In genomic region chr11:34046767-34047541, GRCm38 (mm10) we compare ENCODE assay signal across 10 mouse cellular contexts. TPM values are rescaled to one million over a fixed set of nuclear protein-coding genes. Genes with fewer than 3 reads are reported as not detected.
DNase-seq lines count a peak whose midpoint lies in the region; ATAC-seq and TF ChIP-seq lines count a peak whose summit lies in the region.
"Had no signal": no experiment of that assay in that cellular context is flagged by ENCODE, and none has a peak within 500 bp of the region (broad histone marks: within the 10 kb centered on the region; RNA-seq: fewer than 3 reads in every experiment).

Gene Lcp2 (plus strand): TSS chr11:34046920.

- no peaks in the 10 kb centered on the region for H3K27me3 ChIP-seq in liver, postnatal 0 days (ENCODE audit: insufficient read depth, low read length)
- H3K27me3 ChIP-seq in thymus, adult 2 months (ENCODE audit: control insufficient read depth, insufficient read depth, low read length) = no peaks in the 10 kb centered on the region
- H3K27me3 ChIP-seq: limb, embryonic 13.5 days had no signal

- H3K27ac ChIP-seq in layer of hippocampus, adult 2 months = peak within 1 kb of the TSS; percentile 48
- H3K27ac ChIP-seq in bone marrow macrophage, adult 2 months (ENCODE audit: insufficient read depth, low read depth, low read length) = peak within 1 kb of the TSS; percentile 90
- peak within 1 kb of the TSS; percentile 61 for H3K27ac ChIP-seq in liver, postnatal 0 days (ENCODE audit: low read depth)
- H3K27ac ChIP-seq in thymus, adult 2 months (ENCODE audit: control insufficient read depth, insufficient read depth, low read length) = peak within 1 kb of the TSS; percentile 98
- H3K27ac ChIP-seq: limb, embryonic 13.5 days had no signal

- 29% methylated on average over 6 of the region's 6 CpGs for WGBS in liver, postnatal 0 days (ENCODE audit: insufficient replicate concordance)
- 3% methylated on average over 6 of the region's 6 CpGs for WGBS in thymus, adult 2 months

- TF ChIP-seq EP300 in liver, postnatal 0 days (IDR thresholded peaks at IDR 0.05; ENCODE audit: low read depth) = no peak

- intact Hi-C loops in gastrocnemius, postnatal 14 days (cut with DNase I; ENCODE audit: low total_unique reads) = no loop called here
- intact Hi-C loops in gastrocnemius, postnatal 36 days (cut with DNase I) = no loop called here

- no peak for DNase-seq in layer of hippocampus, adult 2 months (ENCODE audit: low spot score in 2 of 2)
- DNase-seq in layer of hippocampus, adult 11-12 months (ENCODE audit: low spot score) = no peak
- DNase-seq in liver, postnatal 0 days = no peak
- DNase-seq in thymus, adult 2 months = peak; percentile 58
- DNase-seq in left cerebral cortex, adult 9 months (ENCODE audit: low spot score in 2 of 2) = no peak
- DNase-seq in gastrocnemius, postnatal 14 days = no peak
- no peak for DNase-seq in gastrocnemius, postnatal 36 days
- DNase-seq: right cerebral cortex, postnatal 4 days had no signal

- H3K9ac ChIP-seq in liver, postnatal 0 days (replicated peaks) = peak within 1 kb of the TSS; percentile 39
- H3K9ac ChIP-seq: limb, embryonic 13.5 days had no signal

- H3K4me1 ChIP-seq in bone marrow macrophage, adult 2 months (ENCODE audit: control insufficient read depth, insufficient read depth, low read length) = peaks cover 37% of the 10 kb centered on the region
- peaks cover 2% of the 10 kb centered on the region for H3K4me1 ChIP-seq in liver, postnatal 0 days (ENCODE audit: insufficient read depth)
- peaks cover 23% of the 10 kb centered on the region for H3K4me1 ChIP-seq in thymus, adult 2 months (replicated peaks; ENCODE audit: control insufficient read depth, insufficient read depth, low read length)
- H3K4me1 ChIP-seq: limb, embryonic 13.5 days had no signal

- TF ChIP-seq CTCF in layer of hippocampus, adult 2 months (conservative IDR thresholded peaks at IDR 0.05) = no peak
- TF ChIP-seq CTCF in bone marrow macrophage, adult 2 months (IDR thresholded peaks at IDR 0.05; ENCODE audit: low read depth, low read length) = no peak
- no peak for TF ChIP-seq CTCF in liver, postnatal 0 days (IDR thresholded peaks at IDR 0.05; ENCODE audit: low read depth)
- TF ChIP-seq CTCF in thymus, adult 2 months (IDR thresholded peaks at IDR 0.05; ENCODE audit: borderline replicate concordance, control insufficient read depth, extremely low read depth, insufficient read depth, low read length, poor library complexity) = no peak

- TF ChIP-seq POLR2A in bone marrow macrophage, adult 2 months (IDR thresholded peaks at IDR 0.05; ENCODE audit: borderline replicate concordance, low read depth, low read length) = no peak
- no peak; the same call in 1 of the 2 replicates for TF ChIP-seq POLR2A in thymus, adult 2 months (IDR thresholded peaks at IDR 0.05; ENCODE audit: control insufficient read depth, extremely low read depth, insufficient read depth, low read length, poor library complexity)

- peak within 1 kb of the TSS; percentile 58 for H3K4me2 ChIP-seq in liver, postnatal 0 days (ENCODE audit: low read depth, low read length)
- H3K4me2 ChIP-seq: limb, embryonic 13.5 days had no signal

- H3K36me3 ChIP-seq in liver, postnatal 0 days (replicated peaks; ENCODE audit: insufficient read depth, low read length) = no peaks in the 10 kb centered on the region; the same call in 1 of the 2 replicates
- peaks cover 15% of the 10 kb centered on the region for H3K36me3 ChIP-seq in thymus, adult 2 months (ENCODE audit: control insufficient read depth, insufficient read depth, low read length)
- H3K36me3 ChIP-seq: limb, embryonic 13.5 days had no signal

- peak within 1 kb of the TSS; percentile 13 for H3K4me3 ChIP-seq in layer of hippocampus, adult 2 months
- peak within 1 kb of the TSS; percentile 75 for H3K4me3 ChIP-seq in bone marrow macrophage, adult 2 months (ENCODE audit: insufficient read depth, low read length)
- peak within 1 kb of the TSS; percentile 46 for H3K4me3 ChIP-seq in liver, postnatal 0 days (ENCODE audit: low read depth, low read length)
- H3K4me3 ChIP-seq in thymus, adult 2 months (ENCODE audit: control insufficient read depth, insufficient read depth, low read length) = peak within 1 kb of the TSS; percentile 100
- H3K4me3 ChIP-seq: limb, embryonic 13.5 days had no signal

- no peaks in the 10 kb centered on the region for H3K9me3 ChIP-seq in liver, postnatal 0 days (ENCODE audit: low read length)
- H3K9me3 ChIP-seq: limb, embryonic 13.5 days had no signal

- peak; percentile 50; the same call in 1 of the 2 replicates for ATAC-seq in liver, postnatal 0 days

RNA-seq across cellular contexts. Expression of gene Lcp2, which starts in this region (rescaled TPM):
- 1 to 10 TPM; 3.5 TPM for total RNA-seq in layer of hippocampus, adult 2 months (2021)
- polyA plus RNA-seq in bone marrow macrophage, adult 2 months (2012; ENCODE audit: insufficient read depth, insufficient read length, missing spikeins) = 96.8 and 118 TPM in 2 replicates
- 9.8 and 12.3 TPM in 2 replicates for polyA plus RNA-seq in liver, postnatal 0 days (2015; fragmentation: Nextera tagmentation; extraction: Ambion mirVana)
- polyA plus RNA-seq in thymus, adult 2 months (2012; rRNA removed) = 153 TPM in 2 replicates
- 1 to 10 TPM; 1.2 to 1.5 TPM for total RNA-seq in gastrocnemius, postnatal 14 days (2021)
- total RNA-seq in gastrocnemius, postnatal 36 days (2021) = 1 to 10 TPM; 1.3 TPM

Comparison
In these comparisons a context has a peak if more than half of its experiments do, and no peak if none do; other contexts are left out.
1. H3K27ac ChIP-seq: peak in every context shown above with its lines; median percentile 98 in thymus, adult 2 months; 90 in bone marrow macrophage, adult 2 months; 61 in liver, postnatal 0 days; 48 in layer of hippocampus, adult 2 months.
2. H3K4me3 ChIP-seq: peak in every context shown above with its lines; median percentile 100 in thymus, adult 2 months; 75 in bone marrow macrophage, adult 2 months; 46 in liver, postnatal 0 days; 13 in layer of hippocampus, adult 2 months.